Mouse (Mus musculus): ENCODE data around the gene Il18.

The Il18 gene

GRCm38 (mm10) chr9:50554241-50555093 is at the start of gene Il18:
TSS of gene Il18 (plus strand) at chr9:50554827.
- in situ Hi-C loops (cut with MboI) = no loop called here

GRCm38 (mm10) chr9:50505405-50505804 is 49.2 kb upstream of the Il18 start:
- in situ Hi-C loops (cut with MboI) = no loop called here

DNA sequence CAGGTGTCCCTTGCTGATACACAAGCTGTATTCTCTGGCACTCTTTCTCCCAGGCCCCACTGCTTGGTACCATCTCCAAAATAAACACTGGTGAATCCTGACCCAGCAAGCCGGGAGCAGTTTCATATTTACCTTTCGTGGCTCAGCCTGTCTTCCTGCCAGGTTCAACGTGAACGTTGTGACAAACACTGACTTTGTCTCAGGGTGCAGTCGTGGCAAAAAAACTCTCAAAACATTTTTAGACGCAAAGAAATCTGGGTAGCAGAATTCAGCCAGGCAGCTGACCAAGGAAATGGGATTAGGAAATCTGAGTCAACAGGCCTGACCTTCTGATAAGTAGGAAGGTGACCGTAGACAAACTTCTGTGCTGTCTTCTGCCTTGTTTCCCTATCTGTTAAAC is 47.1 kb upstream of the Il18 start:
- in situ Hi-C loops (cut with MboI) = no loop called here

DNA sequence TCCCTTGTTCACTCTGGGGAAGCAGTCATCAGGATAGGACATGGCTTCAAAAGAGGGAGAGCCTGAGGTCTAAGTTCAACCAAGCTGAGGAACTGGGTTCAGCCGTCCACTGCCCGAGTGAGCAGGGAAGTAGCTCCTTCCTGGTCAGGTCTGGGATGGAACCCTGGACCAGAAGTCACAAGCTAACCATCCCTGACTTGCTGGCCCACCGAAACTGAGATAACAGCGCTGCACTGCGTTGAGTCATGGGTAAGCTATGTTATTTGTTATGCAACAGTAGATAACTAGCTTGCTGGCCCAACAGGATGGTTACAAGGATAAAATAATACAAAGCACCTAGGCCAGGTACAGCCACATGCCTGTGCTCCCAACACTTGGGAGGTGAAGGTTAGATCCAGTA is 39.2 kb upstream of the Il18 start:
- in situ Hi-C loops (cut with MboI) = no loop called here

- in situ Hi-C loops (cut with MboI) = no loop called here
These were observed 35.8 kb upstream of the Il18 start for GRCm38 (mm10) chr9:50518781-50519180.

- in situ Hi-C loops (cut with MboI) = no loop called here
These were observed 33.9 kb upstream of the Il18 start for GRCm38 (mm10) chr9:50520748-50521147.

DNA sequence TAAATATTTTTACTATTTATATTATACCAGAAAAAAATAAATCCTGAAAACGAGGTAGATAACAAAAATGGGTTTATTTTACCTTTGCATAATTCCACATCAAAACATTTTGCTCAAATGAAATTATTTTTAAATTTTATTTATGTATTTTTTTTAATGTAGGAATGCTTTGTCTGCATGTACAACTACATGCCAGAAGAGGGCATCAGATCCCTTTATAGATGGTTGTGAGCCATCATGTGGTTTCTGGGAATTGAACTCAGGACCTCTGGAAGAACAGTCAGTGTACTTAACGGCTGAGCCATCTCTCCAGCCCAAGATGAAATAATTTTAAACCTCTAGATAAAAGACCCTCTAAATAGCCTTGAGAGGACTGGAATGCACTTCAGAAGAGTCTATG is 33.1 kb upstream of the Il18 start:
- in situ Hi-C loops (cut with MboI) = no loop called here

GRCm38 (mm10) chr9:50522574-50522973 is 32.1 kb upstream of the Il18 start:
- in situ Hi-C loops (cut with MboI) = no loop called here

- in situ Hi-C loops (cut with MboI) = loop anchor here (5.0 kb wide), 1 partner anchor 72 kb away; no protein-coding TSS in a partner anchor
These were observed 29.7 kb upstream of the Il18 start for GRCm38 (mm10) chr9:50524936-50525335.

DNA sequence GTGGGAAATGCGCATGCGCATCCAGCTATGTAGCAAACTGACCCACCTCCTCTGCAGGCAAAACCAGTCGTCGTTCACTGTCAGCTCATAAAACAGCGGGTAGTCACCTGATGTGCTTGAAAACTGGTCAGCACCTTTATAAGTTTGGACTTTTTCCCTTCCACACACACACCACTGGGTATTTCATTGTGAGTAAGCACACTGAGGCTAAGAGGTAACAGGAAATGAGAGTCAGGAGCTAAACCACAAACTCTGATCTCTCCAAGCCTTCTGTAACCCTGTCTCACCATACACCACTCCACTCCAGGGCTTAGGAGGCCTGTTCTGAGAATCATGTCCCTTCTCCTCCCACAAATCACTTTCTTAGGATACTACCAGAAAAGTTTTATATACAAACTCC is 29.0 kb upstream of the Il18 start:
- in situ Hi-C loops (cut with MboI) = loop anchor here (5.0 kb wide), 1 partner anchor 72 kb away; no protein-coding TSS in a partner anchor

DNA sequence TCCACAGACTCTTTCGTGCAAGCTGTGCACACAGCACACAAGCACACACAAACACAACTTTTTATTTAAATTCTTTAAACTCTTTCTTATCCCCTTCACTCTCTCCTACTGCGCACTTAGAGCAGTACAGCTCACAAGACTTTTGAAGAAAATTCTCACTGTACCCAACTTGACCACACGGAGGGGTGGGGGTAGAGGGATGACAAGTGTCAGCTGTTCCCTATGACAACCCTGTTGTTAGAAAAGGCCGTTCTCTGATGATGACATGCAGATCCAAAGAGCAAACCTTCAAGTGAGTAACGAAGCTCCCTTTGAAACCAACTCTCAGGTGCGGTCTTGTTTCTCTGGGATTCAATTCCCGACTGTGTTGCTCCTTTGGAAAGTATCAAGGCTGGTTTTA is 26.8 kb upstream of the Il18 start:
- in situ Hi-C loops (cut with MboI) = loop anchor here (5.0 kb wide), 1 partner anchor 69 kb away; no protein-coding TSS in a partner anchor

DNA sequence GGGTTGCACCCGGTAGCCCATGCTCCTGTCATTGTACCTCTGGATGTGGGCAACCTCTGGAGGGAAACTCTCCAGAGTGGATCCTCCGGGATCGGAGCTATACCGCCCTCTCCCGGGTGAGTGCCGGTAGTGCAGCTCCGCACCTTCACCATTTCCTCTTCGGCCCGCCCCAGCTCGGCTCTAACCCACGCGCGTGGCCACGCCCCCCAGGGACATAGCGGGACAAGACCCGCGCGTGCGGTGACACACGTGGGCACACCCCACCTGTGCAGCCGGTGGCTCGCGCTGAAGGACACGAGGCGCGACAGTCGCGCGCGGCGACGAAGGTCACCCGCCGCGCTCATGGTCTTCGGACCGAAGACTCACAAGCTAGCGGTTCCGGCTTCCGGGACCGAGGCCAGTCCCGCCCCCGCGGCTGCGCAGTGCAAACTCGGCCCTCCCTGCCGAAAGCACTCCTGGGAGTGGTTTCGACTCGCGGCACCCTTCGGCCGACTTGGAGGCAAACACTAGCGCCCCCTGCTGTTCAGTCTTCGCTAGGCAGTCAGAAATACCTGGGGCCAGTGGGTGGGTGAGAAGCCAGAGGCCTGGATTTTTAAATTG is 26.2 kb upstream of the Il18 start, which contains the start of gene Pts:
Pts (minus strand) TSS at position 432 of the 600 bp plus-strand sequence.
- in situ Hi-C loops (cut with MboI) = loop anchor here (5.0 kb wide), 1 partner anchor 69 kb away; no protein-coding TSS in a partner anchor

GRCm38 (mm10) chr9:50530890-50531289 is 23.7 kb upstream of the Il18 start:
- in situ Hi-C loops (cut with MboI) = no loop called here

- in situ Hi-C loops (cut with MboI) = no loop called here
These were observed 21.3 kb upstream of the Il18 start for GRCm38 (mm10) chr9:50533328-50533727.

DNA sequence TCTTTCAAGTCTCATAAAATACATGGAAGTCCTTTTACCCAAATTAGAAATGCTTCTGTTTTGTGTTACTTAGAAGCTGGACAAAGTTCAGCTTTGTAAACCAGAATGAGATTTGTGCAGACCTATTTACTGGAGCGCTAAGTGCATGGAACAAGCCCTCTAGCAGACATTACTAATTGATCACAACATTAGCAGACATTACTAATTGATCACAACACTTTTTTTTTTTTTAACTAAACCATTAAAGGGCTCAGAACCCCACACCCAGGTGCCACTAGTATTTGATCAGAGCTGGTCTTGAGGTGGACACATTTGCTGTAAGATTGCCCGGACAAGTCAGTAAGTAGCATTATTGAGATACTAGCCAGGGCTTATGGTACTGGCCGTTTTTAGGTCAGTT is 20.8 kb upstream of the Il18 start:
- in situ Hi-C loops (cut with MboI) = no loop called here

DNA sequence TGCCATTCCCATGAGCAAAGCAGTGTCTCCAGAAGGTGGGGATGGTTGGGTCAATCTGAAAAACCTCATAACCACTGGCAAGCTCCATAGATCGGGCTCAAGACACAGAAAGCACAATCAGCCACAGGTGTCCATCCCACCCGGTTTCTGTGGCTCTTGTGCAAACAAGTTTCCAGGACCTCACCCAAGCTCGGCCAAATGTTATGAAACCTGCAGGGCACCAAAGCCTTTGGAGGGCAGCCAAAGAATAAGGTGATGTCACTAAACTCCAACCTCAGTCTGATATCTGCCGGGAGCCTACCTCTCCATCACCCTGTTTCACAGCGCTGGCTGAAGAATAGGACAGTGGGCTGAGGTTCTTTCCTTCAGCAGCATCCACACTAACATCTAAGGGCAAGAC is 18.7 kb upstream of the Il18 start:
- in situ Hi-C loops (cut with MboI) = no loop called here

GRCm38 (mm10) chr9:50536603-50537135 is 18.0 kb upstream of the Il18 start:
- in situ Hi-C loops (cut with MboI) = no loop called here

- in situ Hi-C loops (cut with MboI) = no loop called here
These were observed 17.3 kb upstream of the Il18 start for GRCm38 (mm10) chr9:50537295-50537694.

GRCm38 (mm10) chr9:50540170-50540569 is 14.5 kb upstream of the Il18 start:
- in situ Hi-C loops (cut with MboI) = no loop called here

DNA sequence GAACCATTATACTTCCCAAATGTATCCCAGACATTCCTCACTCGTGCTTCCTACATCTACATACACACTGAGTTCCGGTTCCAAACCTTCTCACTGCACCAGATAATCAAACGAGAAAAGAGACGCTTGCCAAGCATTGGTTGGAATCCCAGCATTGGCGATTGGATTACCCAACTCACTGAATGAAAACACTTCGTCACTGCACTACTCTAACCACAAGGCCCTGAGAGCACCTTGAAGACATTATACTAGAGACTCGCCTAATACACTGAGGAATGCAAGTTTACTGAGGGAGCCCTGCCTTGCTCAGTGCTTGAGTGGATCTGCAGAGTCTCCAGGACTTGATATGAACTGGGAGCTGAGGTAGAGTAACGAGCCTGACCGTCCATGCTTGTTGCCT is 12.2 kb upstream of the Il18 start:
- in situ Hi-C loops (cut with MboI) = no loop called here

DNA sequence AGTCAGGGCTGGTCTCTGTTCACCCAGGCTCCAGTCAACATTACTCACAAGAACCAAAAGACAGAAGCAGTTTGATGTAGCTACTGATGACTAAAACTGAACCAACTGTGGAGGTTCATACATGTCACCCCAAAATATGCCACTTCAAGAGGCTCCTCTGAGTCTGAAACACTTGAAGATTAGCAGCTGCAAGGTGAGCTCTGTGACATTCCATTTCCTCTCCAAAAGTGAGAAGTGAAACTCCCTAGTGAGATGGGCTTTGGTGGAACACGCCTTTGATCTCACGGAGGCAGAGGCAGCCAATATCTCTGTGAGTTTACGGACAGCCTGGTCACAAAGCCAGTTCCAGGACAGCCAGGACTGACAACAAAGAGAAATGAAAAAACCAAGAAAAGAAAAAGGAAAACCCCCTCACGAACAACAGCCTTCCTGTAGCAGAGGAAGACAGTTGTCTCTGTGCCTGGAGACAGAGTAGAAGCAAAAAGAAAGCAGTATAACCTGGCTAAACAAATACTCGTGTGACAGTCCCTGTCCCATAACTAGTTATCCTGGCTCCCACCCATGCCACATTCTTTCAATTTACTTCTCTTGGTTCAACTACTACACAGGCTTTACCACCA is 6.7 kb upstream of the Il18 start:
- in situ Hi-C loops (cut with MboI) = no loop called here

GRCm38 (mm10) chr9:50548936-50549335 is 5.7 kb upstream of the Il18 start:
- in situ Hi-C loops (cut with MboI) = no loop called here
